Comparison of ENCODE assay signal across 19 mouse cellular contexts in genomic region chr17:68585195-68585594, GRCm38 (mm10).
"Had no signal": no experiment of that assay in that cellular context is flagged by ENCODE, and none has a peak within 500 bp of the region (broad histone marks: within the 10 kb centered on the region; RNA-seq: fewer than 3 reads in every experiment).

No protein-coding gene starts in this region.

- H3K9me3 ChIP-seq: limb, embryonic 12.5 days; limb, embryonic 15.5 days; liver, embryonic 12.5 days; liver, embryonic 15.5 days; lung, embryonic 15.5 days; midbrain, embryonic 10.5 days; midbrain, embryonic 13.5 days; neural tube, embryonic 13.5 days had no signal

- H3K4me2 ChIP-seq: limb, embryonic 12.5 days; limb, embryonic 15.5 days; liver, embryonic 12.5 days; liver, embryonic 15.5 days; lung, embryonic 15.5 days; midbrain, embryonic 13.5 days; neural tube, embryonic 13.5 days had no signal

- H3K4me1 ChIP-seq: limb, embryonic 12.5 days; limb, embryonic 15.5 days; liver, embryonic 12.5 days; liver, embryonic 15.5 days; lung, embryonic 15.5 days; megakaryocyte, embryonic 14.5 days; midbrain, embryonic 10.5 days; midbrain, embryonic 13.5 days; neural tube, embryonic 13.5 days had no signal

- ATAC-seq: hindbrain, postnatal 0 days; inflammation-experienced regulatory T-cells, adult 6 months; intestine, embryonic 16.5 days; liver, embryonic 12.5 days; midbrain, embryonic 13.5 days; midbrain, embryonic 16.5 days had no signal

- H3K36me3 ChIP-seq: limb, embryonic 12.5 days; limb, embryonic 15.5 days; liver, embryonic 12.5 days; liver, embryonic 15.5 days; lung, embryonic 15.5 days; midbrain, embryonic 10.5 days; midbrain, embryonic 13.5 days; neural tube, embryonic 13.5 days had no signal

- H3K27me3 ChIP-seq: limb, embryonic 12.5 days; limb, embryonic 15.5 days; liver, embryonic 12.5 days; liver, embryonic 15.5 days; lung, embryonic 15.5 days; megakaryocyte, embryonic 14.5 days; midbrain, embryonic 13.5 days; neural tube, embryonic 13.5 days had no signal

- H3K4me3 ChIP-seq: limb, embryonic 12.5 days; limb, embryonic 15.5 days; liver, embryonic 12.5 days; liver, embryonic 15.5 days; lung, embryonic 15.5 days; megakaryocyte, embryonic 14.5 days; midbrain, embryonic 10.5 days; midbrain, embryonic 13.5 days; myocyte; neural tube, embryonic 13.5 days had no signal

- H3K27ac ChIP-seq: hindbrain, postnatal 0 days; limb, embryonic 12.5 days; limb, embryonic 15.5 days; liver, embryonic 12.5 days; liver, embryonic 15.5 days; lung, embryonic 15.5 days; midbrain, embryonic 10.5 days; midbrain, embryonic 13.5 days; neural tube, embryonic 13.5 days had no signal

- DNase-seq: lung, adult 18-20 months; lung, postnatal 10 days; lung, postnatal 36 days; thymus, adult 18-20 months; thymus, postnatal 36 days had no signal

- H3K9ac ChIP-seq: limb, embryonic 12.5 days; limb, embryonic 15.5 days; liver, embryonic 12.5 days; liver, embryonic 15.5 days; lung, embryonic 15.5 days; midbrain, embryonic 13.5 days; neural tube, embryonic 13.5 days had no signal
